16 mouse cellular contexts compared by ENCODE assay signal in the genomic region with DNA sequence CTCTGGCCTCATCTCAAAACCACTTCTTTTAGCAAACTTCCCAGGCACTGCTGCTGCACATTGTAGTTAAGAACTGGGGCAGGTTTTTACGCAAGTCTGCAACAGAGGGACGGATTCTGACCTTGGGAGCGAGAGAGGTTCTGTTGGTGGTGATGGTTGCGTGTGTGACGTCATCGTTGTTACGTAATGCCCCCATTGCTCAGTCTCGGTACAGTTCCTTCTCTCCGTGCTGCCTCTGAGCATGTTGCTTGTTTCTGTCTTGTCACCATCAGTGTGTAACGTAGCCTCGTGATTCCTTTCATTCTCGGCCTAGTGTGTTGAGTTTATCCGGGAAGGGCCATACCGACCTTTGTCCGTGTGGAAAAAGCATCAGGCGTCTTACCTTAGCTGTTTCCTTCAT. TPM values are rescaled to one million over a fixed set of nuclear protein-coding genes. Genes with fewer than 3 reads are reported as not detected.
DNase-seq lines count a peak whose midpoint lies in the region; ATAC-seq and TF ChIP-seq lines count a peak whose summit lies in the region.
"Had no signal": no experiment of that assay in that cellular context is flagged by ENCODE, and none has a peak within 500 bp of the region (broad histone marks: within the 10 kb centered on the region; RNA-seq: fewer than 3 reads in every experiment).

No protein-coding gene starts in this region.

- no peaks in the 10 kb centered on the region for H3K9me3 ChIP-seq in liver, embryonic 14.5 days (ENCODE audit: control insufficient read depth, low read length)
- H3K9me3 ChIP-seq: heart, embryonic 15.5 days; neural tube, embryonic 15.5 days had no signal

- peaks cover 29% of the 10 kb centered on the region for H3K4me1 ChIP-seq in kidney, adult 2 months (ENCODE audit: control insufficient read depth, insufficient read depth, low read length)
- peaks cover 0 to 2% of the 10 kb centered on the region in 2 experiments; a peak in 2 of 4 replicates for H3K4me1 ChIP-seq in liver, embryonic 14.5 days (replicated peaks; ENCODE audit: control insufficient read depth in 2 of 2, insufficient read depth in 2 of 2, low read length in 1 of 2)

- TF ChIP-seq POLR2A in kidney, adult 2 months (IDR thresholded peaks at IDR 0.05; ENCODE audit: low read depth, low read length), result no peak

- H3K27me3 ChIP-seq in kidney, adult 2 months (replicated peaks; ENCODE audit: control insufficient read depth, insufficient read depth, low read length), result no peaks in the 10 kb centered on the region
- H3K27me3 ChIP-seq in liver, embryonic 14.5 days (ENCODE audit: control insufficient read depth, insufficient read depth, low read length), result no peaks in the 10 kb centered on the region
- H3K27me3 ChIP-seq: CH12.LX; heart, embryonic 15.5 days; neural tube, embryonic 15.5 days had no signal

- no peak overlapping the region for H3K4me3 ChIP-seq in kidney, adult 2 months (ENCODE audit: insufficient read depth, low read depth, low read length)
- H3K4me3 ChIP-seq in liver, embryonic 14.5 days (ENCODE audit: insufficient read depth in 1 of 2, low read depth in 2 of 2, low read length in 2 of 2), result no peak overlapping the region
- H3K4me3 ChIP-seq: gastrocnemius, adult 2 months; heart, embryonic 15.5 days; neural tube, embryonic 15.5 days had no signal

- ATAC-seq in common myeloid progenitor, adult 5-6 weeks (replicated peaks; ENCODE audit: low read depth, poor library complexity, severe bottlenecking), result peak; percentile 54; the same call in 1 of the 2 replicates
- no peak for ATAC-seq in liver, embryonic 14.5 days (ENCODE audit: insufficient read depth)
- ATAC-seq: midbrain, embryonic 16.5 days had no signal

- 49% methylated on average over 16 of the region's 16 CpGs for WGBS in kidney, adult 2 months
- WGBS in liver, embryonic 14.5 days (ENCODE audit: insufficient replicate concordance), result 72% methylated on average over 16 of the region's 16 CpGs

- TF ChIP-seq CTCF in kidney, adult 2 months (conservative IDR thresholded peaks at IDR 0.05; ENCODE audit: insufficient read depth, insufficient read length, low read depth, low read length), result no peak
- no peak for TF ChIP-seq CTCF in liver, embryonic 14.5 days (IDR thresholded peaks at IDR 0.05; ENCODE audit: low read depth)

- H3K4me2 ChIP-seq in liver, embryonic 14.5 days (ENCODE audit: low read depth), result no peak overlapping the region
- H3K4me2 ChIP-seq: heart, embryonic 15.5 days; neural tube, embryonic 15.5 days had no signal

- no peaks in the 10 kb centered on the region for H3K36me3 ChIP-seq in kidney, adult 2 months (ENCODE audit: control insufficient read depth, insufficient read depth, low read length)
- H3K36me3 ChIP-seq in liver, embryonic 14.5 days (replicated peaks; ENCODE audit: control insufficient read depth, insufficient read depth, low read depth), result no peaks in the 10 kb centered on the region
- H3K36me3 ChIP-seq: heart, embryonic 15.5 days; neural tube, embryonic 15.5 days had no signal

- H3K27ac ChIP-seq in kidney, adult 2 months (ENCODE audit: insufficient read depth, low read depth, low read length), result peak overlapping the region; percentile 26
- no peak overlapping the region for H3K27ac ChIP-seq in liver, embryonic 14.5 days
- H3K27ac ChIP-seq: gastrocnemius, adult 2 months; heart, embryonic 15.5 days; neural tube, embryonic 15.5 days had no signal

- TF ChIP-seq EP300 in liver, embryonic 14.5 days (IDR thresholded peaks at IDR 0.05; ENCODE audit: low read depth), result no peak

- peak; percentile 64 for DNase-seq in kidney, adult 2 months
- DNase-seq in kidney, postnatal 10 days, result no peak
- peak; percentile 67 for DNase-seq in ES-CJ7 (ENCODE audit: low read depth, low spot score)
- DNase-seq in liver, embryonic 14.5 days (ENCODE audit: low read depth in 3 of 3, low spot score in 3 of 3), result peak in 2 of 3 experiments; percentile 34
- no peak for DNase-seq in urinary bladder, adult 18-20 months (ENCODE audit: low spot score in 2 of 2)
- no peak for DNase-seq in ovary, adult 18-20 months (ENCODE audit: low spot score)
- DNase-seq in left cerebral cortex, adult 9 months (ENCODE audit: low spot score in 2 of 2), result no peak
- DNase-seq: cerebellum, adult 18-20 months; embryo, embryonic 11 days; gastrocnemius, adult 2 months; lung, postnatal 14 days had no signal

- no peak overlapping the region for H3K9ac ChIP-seq in liver, embryonic 14.5 days (replicated peaks)
- H3K9ac ChIP-seq: heart, embryonic 15.5 days; neural tube, embryonic 15.5 days had no signal

RNA-seq across cellular contexts. Expression of gene Pawr, which starts 28.1 kb away (rescaled TPM):
- polyA plus RNA-seq in kidney, adult 2 months (2012; rRNA removed), result 17.9 and 19.0 TPM in 2 replicates
- total RNA-seq in common myeloid progenitor, adult 5-6 weeks (2017), result 0.34 TPM in 1 of 2 replicates, not detected in the other
- polyA plus RNA-seq in liver, embryonic 14.5 days (2012; rRNA removed), result 2.0 and 3.7 TPM in 2 replicates
- 4.4 and 5.0 TPM in 2 replicates for polyA plus RNA-seq in liver, embryonic 14.5 days (2014; fragmentation: Nextera tagmentation; extraction: Ambion mirVana)
- total RNA-seq: CH12.LX had no signal

Comparison
In these comparisons a context has a peak if more than half of its experiments do, and no peak if none do; other contexts are left out.
1. DNase-seq: peak in kidney, adult 2 months (single experiment), ES-CJ7 (single experiment) and liver, embryonic 14.5 days (2 of 3); none in kidney, postnatal 10 days (single experiment), urinary bladder, adult 18-20 months (0 of 2), ovary, adult 18-20 months (single experiment) and left cerebral cortex, adult 9 months (0 of 2).